Mouse (Mus musculus) bone marrow, adult 2 months (tissue): ENCODE results near the gene Iqch. TPM values are rescaled to one million over a fixed set of nuclear protein-coding genes. Genes with fewer than 3 reads are reported as not detected.

ENCODE experiments used
- H3K27ac ChIP-seq: fragments of 200-500 bp; 2 replicates; pipeline ENCODE4 v1.5.1; 2012; ENCODE audit warnings: low read depth, mild to moderate bottlenecking, control low read depth, inconsistent platforms, low read length; ENCODE audit not compliant: control insufficient read depth, poor library complexity, insufficient read depth
- H3K4me1 ChIP-seq: fragments of 200-500 bp; 2 replicates; pipeline ENCODE4 v1.6.1; 2011; ENCODE audit warnings: low read length; ENCODE audit not compliant: control insufficient read depth, insufficient read depth
- H3K4me3 ChIP-seq: fragments of 200-500 bp; replicated peaks from 2 replicates; pipeline ENCODE3; 2011; ENCODE audit warnings: mild to moderate bottlenecking, low read depth, low read length, control low read depth; ENCODE audit not compliant: control insufficient read depth
- CTCF ChIP-seq: fragments of 200-500 bp; IDR thresholded peaks from 2 replicates; pipeline ENCODE4 v1.5.1; 2011; ENCODE audit warnings: low read length, control low read depth; ENCODE audit not compliant: control insufficient read depth, insufficient read depth
- POLR2A ChIP-seq: fragments of 200-500 bp; IDR thresholded peaks from 2 replicates; pipeline ENCODE4 v1.6.1; 2011; ENCODE audit warnings: low read depth, mild to moderate bottlenecking, control low read depth, low read length, borderline replicate concordance; ENCODE audit not compliant: control insufficient read depth
- WGBS: fragments of 180-500 bp; shearing (Covaris S2); methylation state at CpG from one replicate; pipeline ENCODE4 v1.1.7; 2018; 5-methylcytosine and 5-hydroxymethylcytosine counted together
- polyA plus RNA-seq: library from polyadenylated mRNA; stranded (reverse); fragments of >200 nt; gene quantifications from 2 replicates; pipeline ENCODE4 v1.2.4, GENCODE M21; 2011; ENCODE audit warnings: low replicate concordance; ENCODE audit not compliant: missing spikeins, insufficient read depth, insufficient read length

The Iqch gene
- polyA plus RNA-seq, 1 experiment: not detected

- no peak overlapping the region for H3K4me3 ChIP-seq
- no peak overlapping the region for H3K27ac ChIP-seq
- WGBS: 83% methylated on average over 6 of the region's 6 CpGs
- H3K4me1 ChIP-seq: peaks cover 2% of the 10 kb centered on the region
- TF ChIP-seq CTCF (no peak), POLR2A (no peak)
Observed at GRCm38 (mm10) chr9:63644011-63644410, 41.7 kb upstream of the Iqch start.

DNA sequence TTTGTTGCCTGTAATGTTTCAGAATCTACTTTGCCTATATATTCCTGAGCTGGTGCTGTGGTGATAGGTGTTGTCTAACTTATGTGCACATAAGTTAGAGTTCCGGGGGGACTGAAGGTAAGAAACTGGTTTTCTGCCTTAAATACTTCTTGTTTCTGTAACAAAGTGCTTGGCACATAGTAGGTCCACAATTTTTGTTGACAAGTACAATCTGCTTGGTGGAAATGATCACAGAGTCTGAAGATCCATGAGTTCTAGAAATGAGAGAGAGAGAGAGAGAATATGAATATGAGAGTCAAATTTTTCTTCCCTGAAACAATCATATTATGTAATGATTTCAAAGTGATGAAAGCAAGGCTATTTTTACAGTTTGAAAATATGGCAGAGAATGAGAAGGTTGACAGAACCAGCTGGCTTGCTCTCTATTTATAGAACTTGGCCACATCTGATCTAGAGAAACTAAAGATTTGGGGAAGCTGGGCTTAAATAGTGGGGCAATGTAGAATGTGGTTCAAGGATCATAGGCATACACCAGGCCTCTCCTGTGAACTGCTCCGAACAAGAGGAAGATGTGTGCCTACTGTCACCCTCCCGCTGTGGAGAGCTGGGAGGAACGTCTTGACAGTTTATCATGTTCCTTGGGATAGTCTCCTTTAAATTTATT lies 39.8 kb upstream of the Iqch start:
- Histone ChIP-seq H3K27ac (no peak overlapping the region), H3K4me1 (peaks cover 2% of the 10 kb centered on the region), H3K4me3 (no peak overlapping the region)
- 50% methylated on average over 4 of the region's 4 CpGs for WGBS
- TF ChIP-seq CTCF: no peak
- TF ChIP-seq POLR2A: no peak

GRCm38 (mm10) chr9:63636113-63636512 lies 33.8 kb upstream of the Iqch start:
- Histone ChIP-seq H3K4me1 (no peaks in the 10 kb centered on the region), H3K4me3 (no peak overlapping the region), H3K27ac (no peak overlapping the region)
- 90% methylated on average over 7 of the region's 7 CpGs for WGBS
- no peak for TF ChIP-seq CTCF

DNA sequence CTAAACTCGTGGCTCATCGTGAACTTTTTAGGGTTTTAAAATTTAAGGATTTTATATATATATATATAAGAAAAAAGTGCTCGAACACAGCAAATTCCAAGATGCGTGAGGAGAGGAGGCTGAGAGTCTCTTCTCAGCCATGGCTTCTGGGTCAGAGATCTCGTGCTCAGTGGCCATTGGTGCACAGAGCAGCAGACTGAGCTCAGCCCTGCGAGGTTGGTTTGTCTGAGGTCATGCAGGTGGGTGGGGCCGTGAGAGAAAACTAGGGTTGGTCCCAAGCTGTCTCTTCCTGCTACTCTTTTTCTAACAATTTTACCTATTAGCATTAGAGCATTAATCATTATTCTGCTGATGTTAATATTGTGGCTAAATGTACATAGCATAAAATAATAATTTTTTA lies 31.0 kb upstream of the Iqch start:
- TF ChIP-seq POLR2A: no peak
- no peak for TF ChIP-seq CTCF
- 85% methylated on average over 7 of the region's 7 CpGs for WGBS
- no peaks in the 10 kb centered on the region for H3K4me1 ChIP-seq
- H3K4me3 ChIP-seq: no peak overlapping the region
- no peak overlapping the region for H3K27ac ChIP-seq

DNA sequence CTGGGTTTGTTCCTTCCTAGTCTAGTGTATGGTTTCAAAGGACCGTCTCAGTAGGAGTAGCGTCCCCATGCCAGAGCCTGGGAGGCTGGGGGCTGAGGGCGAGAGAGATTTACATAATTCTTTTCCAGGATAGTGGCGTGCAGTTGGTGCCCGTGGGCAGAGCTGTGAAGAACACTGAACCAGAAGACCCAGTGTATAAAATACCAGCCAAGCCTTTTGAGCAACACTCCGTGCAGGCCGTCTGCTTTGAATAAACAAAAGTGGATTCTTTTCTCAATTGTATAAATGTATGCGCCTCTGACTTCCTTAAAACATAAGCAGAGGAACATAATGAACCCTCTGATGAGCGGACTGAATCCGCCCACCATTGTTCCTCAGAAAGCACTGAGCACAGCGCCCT lies 30.6 kb upstream of the Iqch start:
- TF ChIP-seq CTCF (no peak), POLR2A (no peak)
- H3K27ac ChIP-seq: no peak overlapping the region
- H3K4me3 ChIP-seq: no peak overlapping the region
- 88% methylated on average over 11 of the region's 11 CpGs for WGBS
- H3K4me1 ChIP-seq: no peaks in the 10 kb centered on the region

DNA sequence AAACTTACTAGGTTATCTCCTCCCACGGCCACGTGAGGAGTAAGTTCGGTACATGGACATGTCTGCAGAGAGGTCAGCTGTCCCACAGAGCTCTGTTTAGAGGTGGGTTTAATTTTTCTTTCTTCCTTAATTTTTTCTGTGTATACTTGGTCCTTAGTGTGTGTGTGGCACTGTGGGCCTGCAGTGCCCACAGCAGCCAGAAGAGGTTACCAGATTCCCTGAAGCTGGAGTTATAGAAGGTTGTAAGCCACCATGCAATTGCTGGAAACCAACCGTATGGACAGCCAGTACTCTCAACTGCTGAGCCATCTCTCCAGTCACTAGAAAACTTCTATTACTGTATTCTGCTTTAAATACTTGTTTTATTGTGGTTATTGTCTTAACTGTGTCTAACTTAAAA lies 29.8 kb upstream of the Iqch start:
- WGBS: 96% methylated on average over 4 of the region's 4 CpGs
- Histone ChIP-seq H3K4me3 (no peak overlapping the region), H3K4me1 (no peaks in the 10 kb centered on the region), H3K27ac (no peak overlapping the region)
- TF ChIP-seq POLR2A: no peak
- no peak for TF ChIP-seq CTCF

DNA sequence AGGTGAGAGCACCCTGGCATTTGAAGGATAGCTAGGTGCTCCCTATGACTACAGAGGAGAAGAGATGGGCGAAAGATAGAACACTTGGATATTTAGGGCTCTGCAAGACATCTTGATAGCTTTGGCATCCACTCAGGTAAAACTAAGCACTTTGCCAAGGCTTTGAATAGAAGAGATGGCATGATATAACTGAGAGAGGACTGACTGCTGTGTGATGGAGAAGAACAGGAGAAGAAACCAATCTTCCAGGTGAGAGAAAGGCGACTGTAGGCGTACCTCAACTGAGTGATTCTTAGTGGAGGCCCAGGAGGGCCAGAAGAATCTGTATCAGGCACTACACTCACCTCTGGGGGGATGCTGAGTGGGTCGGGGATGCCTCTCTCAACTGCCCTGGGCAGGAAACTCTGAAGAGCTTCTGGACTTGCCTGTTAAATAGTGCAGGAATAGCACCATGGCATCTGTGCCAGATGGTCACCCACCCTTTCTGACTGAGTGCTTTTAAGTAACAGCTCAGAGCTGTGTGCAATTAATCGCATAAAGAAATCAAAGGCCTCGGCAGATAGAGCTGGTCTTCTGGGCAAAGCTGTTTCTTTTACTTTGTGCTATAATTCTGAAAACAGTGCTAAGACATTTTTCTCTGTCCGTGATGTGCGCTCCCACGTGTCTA lies 22.9 kb upstream of the Iqch start:
- TF ChIP-seq POLR2A: no peak
- no peak for TF ChIP-seq CTCF
- no peak overlapping the region for H3K27ac ChIP-seq
- H3K4me1 ChIP-seq: no peaks in the 10 kb centered on the region
- 87% methylated on average over 9 of the region's 9 CpGs for WGBS
- H3K4me3 ChIP-seq: no peak overlapping the region

- Histone ChIP-seq H3K4me3 (no peak overlapping the region), H3K4me1 (no peaks in the 10 kb centered on the region), H3K27ac (no peak overlapping the region)
- 87% methylated on average over 15 of the region's 15 CpGs for WGBS
- TF ChIP-seq POLR2A (no peak), CTCF (no peak; the same call in 1 of the 2 replicates)
Observed at GRCm38 (mm10) chr9:63623895-63624569, 21.7 kb upstream of the Iqch start.

DNA sequence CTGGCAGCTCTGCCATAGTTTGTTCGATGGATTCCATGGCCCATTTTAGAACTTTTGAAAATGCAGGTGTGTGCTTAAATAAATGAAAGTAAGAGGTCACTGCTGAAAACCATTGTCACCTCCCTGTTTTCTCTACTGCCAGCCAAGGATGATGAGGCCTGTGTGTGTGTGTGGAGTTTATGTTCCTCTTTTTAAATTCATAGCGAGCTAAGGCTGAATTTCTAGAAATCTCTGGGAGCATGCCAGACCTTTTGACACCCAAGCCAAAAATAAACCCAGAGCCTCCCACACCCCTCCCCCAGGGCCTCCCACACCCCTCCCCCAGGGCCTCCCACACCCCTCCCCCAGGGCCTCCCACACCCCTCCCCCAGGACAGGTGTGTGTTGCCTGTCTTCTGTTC lies 15.7 kb upstream of the Iqch start:
- TF ChIP-seq POLR2A (no peak), CTCF (no peak)
- Histone ChIP-seq H3K4me1 (peaks cover 13% of the 10 kb centered on the region), H3K27ac (no peak overlapping the region), H3K4me3 (no peak overlapping the region)
- WGBS: 44% methylated on average over 2 of the region's 2 CpGs
